Mouse (Mus musculus) retina, adult 2 months (tissue): ENCODE measurements at regions not wholly inside any gene's neighbourhood (a gene's known extent, or its start where the extent isn't known, plus 50 kb on each side); places are given as distances from the start of the nearest gene placed in this dataset.

Experiments
- DNase-seq: peaks from one replicate; pipeline ENCODE4 v3.0.0-alpha.2; 2012; ENCODE audit warnings: low read depth, low spot score

GRCm38 (mm10) chr6:31061813-31062212 is 102.9 kb upstream of the Klf14 start:
- no peak for DNase-seq

GRCm38 (mm10) chr6:31065419-31065818 is 106.5 kb upstream of the Klf14 start:
- no peak for DNase-seq

- no peak for DNase-seq
Measured at GRCm38 (mm10) chr6:31066861-31067260, 108.0 kb upstream of the Klf14 start.

GRCm38 (mm10) chr6:31067453-31067852 is 108.6 kb upstream of the Klf14 start:
- DNase-seq, result no peak

- no peak for DNase-seq
Measured at GRCm38 (mm10) chr6:31069243-31069642, 110.4 kb upstream of the Klf14 start.

- no peak for DNase-seq
Measured at GRCm38 (mm10) chr6:31070537-31070936, 111.7 kb upstream of the Klf14 start.

GRCm38 (mm10) chr6:31070966-31071365 is 112.1 kb upstream of the Klf14 start:
- no peak for DNase-seq

GRCm38 (mm10) chr6:31072072-31072471 is 113.2 kb upstream of the Klf14 start:
- no peak for DNase-seq

GRCm38 (mm10) chr6:31072559-31072958 is 113.7 kb upstream of the Klf14 start:
- DNase-seq, result no peak

GRCm38 (mm10) chr6:31073338-31073737 is 114.5 kb upstream of the Klf14 start:
- DNase-seq, result no peak

- no peak for DNase-seq
Measured at GRCm38 (mm10) chr6:31074394-31074793, 115.5 kb upstream of the Klf14 start.

GRCm38 (mm10) chr6:31075209-31075571 is 116.3 kb upstream of the Klf14 start:
- DNase-seq, result no peak

GRCm38 (mm10) chr6:31075572-31076477 is 116.9 kb upstream of the Klf14 start:
- peak; percentile 51 for DNase-seq

GRCm38 (mm10) chr6:31076478-31076834 is 117.6 kb upstream of the Klf14 start:
- DNase-seq, result no peak

GRCm38 (mm10) chr6:31077216-31077615 is 118.3 kb upstream of the Klf14 start:
- DNase-seq, result no peak

GRCm38 (mm10) chr6:31077779-31078178 is 118.9 kb upstream of the Klf14 start:
- no peak for DNase-seq

GRCm38 (mm10) chr6:31078413-31078812 is 119.5 kb upstream of the Klf14 start:
- DNase-seq, result no peak

- no peak for DNase-seq
Measured at GRCm38 (mm10) chr6:31079586-31080259, 120.8 kb upstream of the Klf14 start.

GRCm38 (mm10) chr6:31080279-31080678 is 121.4 kb upstream of the Klf14 start:
- DNase-seq, result no peak

GRCm38 (mm10) chr6:31080691-31081090 is 121.8 kb upstream of the Klf14 start:
- DNase-seq, result no peak

- no peak for DNase-seq
Measured at GRCm38 (mm10) chr6:31081238-31081637, 122.4 kb upstream of the Klf14 start.

- no peak for DNase-seq
Measured at GRCm38 (mm10) chr6:31081988-31082387, 123.1 kb upstream of the Klf14 start.
